Mouse (Mus musculus) megakaryocyte, embryonic 14.5 days (primary cell): Measurements from ENCODE around the gene Bik. TPM values are rescaled to one million over a fixed set of nuclear protein-coding genes. Genes with fewer than 3 reads are reported as not detected.

Experiments
- H3K27me3 ChIP-seq: replicated peaks from 2 replicates; pipeline ENCODE3; 2012; ENCODE audit warnings: inconsistent platforms
- H3K36me3 ChIP-seq: replicated peaks from 2 replicates; pipeline ENCODE3; 2012; ENCODE audit warnings: low read length, inconsistent platforms, mixed read lengths
- H3K4me1 ChIP-seq: 2 replicates; pipeline ENCODE4 v1.6.1; 2012; ENCODE audit warnings: inconsistent platforms
- H3K4me3 ChIP-seq: replicated peaks from 2 replicates; pipeline ENCODE3; 2012; ENCODE audit warnings: moderate library complexity, mild to moderate bottlenecking, inconsistent platforms
- H3K9me3 ChIP-seq: 2 replicates; pipeline ENCODE4 v1.6.1; 2012; ENCODE audit warnings: inconsistent platforms
- FLI1 ChIP-seq: IDR thresholded peaks from 2 replicates; pipeline ENCODE4 v1.6.1; 2012; ENCODE audit warnings: low read length, inconsistent platforms, mixed read lengths
- GATA1 ChIP-seq: IDR thresholded peaks from 3 replicates; pipeline ENCODE4 v1.6.1; 2012; ENCODE audit warnings: mixed read lengths, low read length, inconsistent platforms, borderline replicate concordance
- polyA plus RNA-seq: library from polyadenylated mRNA; stranded (reverse); fragments of >175 nt; gene quantifications from 2 replicates; pipeline ENCODE4 v1.2.3, GENCODE M21; 2012; ENCODE audit warnings: low replicate concordance; ENCODE audit not compliant: insufficient read depth

Gene Bik
- 3.1 and 3.5 TPM in 2 replicates for polyA plus RNA-seq

DNA sequence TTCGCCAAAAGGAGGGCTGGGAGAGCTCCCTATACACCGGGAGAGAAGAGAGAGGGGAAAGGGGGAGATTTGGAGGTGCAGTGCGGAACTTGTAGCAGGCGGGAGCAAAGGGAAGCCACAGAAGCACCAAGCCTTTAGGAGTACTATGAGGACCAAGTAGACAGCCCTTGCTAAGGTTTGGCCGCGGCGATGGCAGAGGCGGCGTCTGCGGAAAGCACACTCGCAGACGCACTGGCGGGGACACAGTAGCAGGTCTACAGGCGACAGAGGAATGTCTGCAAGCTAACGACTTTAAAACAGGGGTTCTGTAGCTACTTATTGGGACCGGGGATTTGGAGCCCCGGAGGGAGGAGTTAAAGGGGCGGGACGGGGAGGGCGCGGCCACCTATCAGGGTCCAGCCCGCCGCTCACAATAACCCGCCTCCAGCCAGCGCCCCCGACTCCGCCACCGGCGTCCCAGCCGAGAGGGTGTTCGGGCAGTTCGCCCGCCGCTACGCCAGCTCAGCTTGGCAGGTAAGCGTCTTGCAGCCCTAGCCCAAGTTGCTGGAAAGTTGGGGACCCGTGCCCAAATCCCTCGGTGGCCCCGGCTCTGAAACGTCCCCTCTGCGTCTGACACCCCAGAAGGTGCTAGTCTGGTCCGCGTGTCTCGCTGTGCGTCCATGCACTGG, at the start of gene Bik:
Bik (plus strand) TSS at position 439 of the 668 bp plus-strand sequence.
- TF ChIP-seq FLI1 (no peak), GATA1 (no peak)
- Histone ChIP-seq H3K4me3 (peak within 1 kb of the TSS; percentile 93), H3K9me3 (no peaks in the 10 kb centered on the region), H3K27me3 (peaks cover 88% of the 10 kb centered on the region), H3K36me3 (no peaks in the 10 kb centered on the region), H3K4me1 (peaks cover 74% of the 10 kb centered on the region)

DNA sequence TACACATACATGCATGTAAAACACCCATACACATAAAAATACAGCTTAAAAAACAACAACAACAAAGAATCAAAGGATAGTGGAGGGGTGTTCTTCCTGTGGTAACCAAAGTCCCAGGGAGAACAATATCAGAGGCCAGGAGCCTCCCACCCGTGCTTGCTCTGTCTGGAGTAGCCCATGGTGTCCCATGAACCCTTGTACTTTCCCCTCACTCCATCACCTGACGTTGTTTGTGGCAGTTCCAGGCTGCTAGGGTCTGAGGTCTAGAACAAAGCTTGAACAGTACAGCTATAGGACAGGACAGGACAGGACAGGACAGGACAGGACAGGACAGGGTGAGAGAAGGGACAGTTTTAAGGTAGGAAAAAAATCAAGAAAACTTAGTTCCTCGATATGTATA, 48.6 kb upstream of the Bik start:
- H3K4me1 ChIP-seq, result peaks cover 61% of the 10 kb centered on the region
- H3K9me3 ChIP-seq, result no peaks in the 10 kb centered on the region
- H3K36me3 ChIP-seq, result no peaks in the 10 kb centered on the region
- TF ChIP-seq GATA1, result no peak
- TF ChIP-seq FLI1, result no peak
- H3K4me3 ChIP-seq, result no peak overlapping the region
- peaks cover 29% of the 10 kb centered on the region for H3K27me3 ChIP-seq

DNA sequence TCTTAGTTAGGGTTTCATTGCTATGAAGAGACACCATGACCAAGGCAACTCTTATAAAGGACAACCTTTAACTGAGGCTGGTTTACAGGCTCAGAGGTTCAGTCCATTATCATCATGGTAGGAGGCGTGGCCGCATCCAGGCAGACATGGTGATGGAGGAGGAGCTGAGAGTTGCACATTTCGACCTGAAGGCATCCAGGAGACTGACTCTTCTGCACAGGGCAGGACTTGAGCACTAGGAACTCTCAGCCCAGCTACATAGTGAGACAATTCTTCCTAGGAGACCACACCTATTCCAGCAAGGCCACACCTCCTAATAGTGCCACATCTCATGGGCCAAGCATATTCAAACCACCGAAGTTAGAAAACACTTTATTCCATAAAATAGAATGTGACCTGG, 46.8 kb upstream of the Bik start:
- TF ChIP-seq GATA1 (no peak), FLI1 (no peak)
- H3K4me1 ChIP-seq, result peaks cover 48% of the 10 kb centered on the region
- H3K36me3 ChIP-seq, result peaks cover 5% of the 10 kb centered on the region
- no peaks in the 10 kb centered on the region for H3K9me3 ChIP-seq
- H3K27me3 ChIP-seq, result peaks cover 28% of the 10 kb centered on the region
- H3K4me3 ChIP-seq, result no peak overlapping the region

DNA sequence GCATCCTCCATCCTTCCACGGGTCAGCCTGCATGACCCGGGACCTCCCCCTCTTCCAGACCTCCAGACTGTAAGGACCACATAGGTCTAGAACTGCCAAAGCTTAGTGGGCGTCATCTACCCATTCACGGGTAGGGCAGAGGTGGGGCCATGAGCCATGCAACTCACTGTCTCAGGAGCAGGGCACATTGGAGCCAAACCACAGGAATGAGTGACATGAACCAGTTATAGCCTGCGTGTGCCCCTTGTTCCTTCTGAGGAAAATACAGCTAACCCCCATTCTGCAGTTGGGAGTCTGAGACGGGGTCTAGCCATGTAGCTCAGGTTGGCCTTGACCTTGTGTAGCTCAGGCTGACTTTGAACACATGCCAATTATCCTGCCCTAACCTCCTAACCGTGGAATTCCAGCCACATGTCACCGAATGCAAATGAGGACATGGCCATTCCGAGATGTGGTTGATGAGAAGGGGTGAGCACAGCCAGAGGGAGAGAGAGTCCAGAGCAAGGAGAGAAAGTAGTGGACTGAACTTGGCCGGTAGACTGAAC, 45.4 kb upstream of the Bik start:
- Histone ChIP-seq H3K9me3 (no peaks in the 10 kb centered on the region), H3K27me3 (peaks cover 27% of the 10 kb centered on the region), H3K4me3 (no peak overlapping the region), H3K4me1 (peaks cover 42% of the 10 kb centered on the region), H3K36me3 (peaks cover 8% of the 10 kb centered on the region)
- TF ChIP-seq FLI1 (no peak), GATA1 (no peak)

DNA sequence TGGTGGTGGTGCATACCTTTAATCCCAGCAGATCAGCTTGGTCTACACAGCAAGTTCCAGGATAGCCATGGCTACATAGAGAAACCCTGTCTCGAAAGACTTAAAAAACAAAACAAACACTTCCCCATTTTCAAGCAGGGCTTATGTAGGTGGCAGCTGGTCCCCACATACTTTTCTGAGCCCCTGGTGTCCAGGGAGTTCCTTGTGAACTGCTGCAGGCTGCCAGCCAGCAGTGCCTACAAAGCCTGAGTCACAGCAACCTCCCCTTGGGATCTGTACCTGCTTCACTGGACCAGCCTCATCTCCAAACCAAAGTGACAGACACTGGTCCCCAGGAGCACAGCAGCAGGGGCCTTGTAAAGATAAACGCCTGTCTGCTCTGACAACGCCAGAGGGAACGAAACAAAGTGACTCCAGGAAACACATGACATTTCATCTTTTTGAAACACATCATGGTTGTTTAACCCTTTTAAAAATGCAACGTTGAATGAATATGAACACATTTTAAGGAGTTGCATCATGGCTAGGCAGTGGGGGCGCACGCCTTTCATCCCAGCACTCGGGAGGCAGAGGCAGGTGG, 43.9 kb upstream of the Bik start:
- Histone ChIP-seq H3K27me3 (peaks cover 19% of the 10 kb centered on the region), H3K4me3 (peak overlapping the region; percentile 2), H3K4me1 (peaks cover 32% of the 10 kb centered on the region), H3K9me3 (no peaks in the 10 kb centered on the region), H3K36me3 (peaks cover 15% of the 10 kb centered on the region)
- no peak for TF ChIP-seq FLI1
- no peak for TF ChIP-seq GATA1

DNA sequence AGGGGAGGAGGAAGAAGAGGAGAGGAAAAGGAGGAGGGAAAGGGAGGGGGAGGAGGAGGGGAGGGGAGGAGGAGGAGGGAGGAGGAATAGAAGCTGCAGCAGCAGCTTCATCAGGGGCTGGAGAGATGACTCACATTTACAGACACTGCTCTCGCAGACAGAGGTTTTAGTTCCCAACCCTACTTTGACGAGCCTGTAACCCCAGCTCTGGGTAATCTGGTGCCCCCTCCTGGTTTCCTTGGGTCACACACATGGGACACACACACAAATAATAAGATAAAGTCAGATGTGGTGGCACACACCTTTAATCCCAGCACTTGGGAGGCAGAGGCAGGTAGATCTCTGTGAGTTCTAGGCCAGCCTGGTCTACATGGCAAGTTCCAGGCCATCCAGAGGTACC, 43.2 kb upstream of the Bik start:
- TF ChIP-seq FLI1 (no peak), GATA1 (no peak)
- Histone ChIP-seq H3K27me3 (peaks cover 13% of the 10 kb centered on the region), H3K9me3 (no peaks in the 10 kb centered on the region), H3K36me3 (peaks cover 17% of the 10 kb centered on the region), H3K4me3 (no peak overlapping the region), H3K4me1 (peaks cover 32% of the 10 kb centered on the region)

DNA sequence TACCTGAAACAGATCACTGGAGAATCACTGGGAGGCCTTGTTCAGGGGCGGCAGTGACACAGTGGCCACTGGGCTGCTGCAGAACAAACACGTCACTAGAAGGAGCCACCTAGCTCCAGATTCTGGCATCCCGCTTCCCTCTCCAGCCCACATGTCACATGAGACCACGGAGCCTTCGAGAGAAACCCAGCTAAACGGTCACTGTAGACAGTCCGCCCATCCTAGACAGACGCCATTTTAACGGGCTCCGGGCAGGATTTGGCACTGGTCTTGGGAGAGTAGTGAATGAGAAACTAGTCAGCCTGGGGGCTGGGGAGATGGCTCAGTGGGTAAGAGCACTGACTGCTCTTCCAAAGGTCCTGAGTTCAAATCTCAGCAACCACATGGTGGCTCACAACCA, 42.4 kb upstream of the Bik start:
- no peak for TF ChIP-seq FLI1
- TF ChIP-seq GATA1, result no peak
- Histone ChIP-seq H3K4me1 (peaks cover 32% of the 10 kb centered on the region), H3K4me3 (no peak overlapping the region), H3K36me3 (peaks cover 17% of the 10 kb centered on the region), H3K9me3 (no peaks in the 10 kb centered on the region), H3K27me3 (peaks cover 8% of the 10 kb centered on the region)

DNA sequence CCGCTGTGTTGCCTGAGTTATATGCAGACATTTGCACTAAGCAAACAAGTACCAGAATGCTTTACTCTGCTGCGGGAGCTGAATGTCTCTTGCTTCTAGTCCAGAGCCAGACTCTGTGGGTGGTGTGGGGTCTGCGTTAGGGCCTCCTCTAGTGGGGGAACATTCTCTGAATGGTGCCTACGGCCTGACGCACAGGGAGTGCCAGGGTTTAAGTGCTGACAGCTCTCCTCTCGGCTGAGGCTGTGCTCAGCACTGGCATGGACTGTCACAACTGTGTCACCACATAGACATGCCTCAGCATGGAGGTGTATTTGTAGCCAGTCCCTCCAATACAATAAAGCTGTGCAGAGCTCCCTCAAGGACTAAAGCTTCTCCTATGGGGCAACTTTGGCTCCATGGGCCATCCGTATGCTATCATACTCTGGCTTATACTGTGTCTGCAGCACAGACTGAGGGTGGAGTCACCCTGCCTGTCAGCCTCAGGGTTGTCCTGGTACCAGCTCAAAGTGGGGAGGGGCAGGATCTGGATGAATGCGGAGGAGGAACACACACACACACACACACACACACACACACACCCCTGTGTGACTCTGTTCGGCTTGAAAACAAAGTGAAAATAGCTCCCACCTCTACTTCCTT, 39.1 kb upstream of the Bik start:
- TF ChIP-seq FLI1 (no peak), GATA1 (no peak)
- no peak overlapping the region for H3K4me3 ChIP-seq
- peaks cover 39% of the 10 kb centered on the region for H3K36me3 ChIP-seq
- no peaks in the 10 kb centered on the region for H3K9me3 ChIP-seq
- peaks cover 13% of the 10 kb centered on the region for H3K4me1 ChIP-seq
- no peaks in the 10 kb centered on the region for H3K27me3 ChIP-seq

DNA sequence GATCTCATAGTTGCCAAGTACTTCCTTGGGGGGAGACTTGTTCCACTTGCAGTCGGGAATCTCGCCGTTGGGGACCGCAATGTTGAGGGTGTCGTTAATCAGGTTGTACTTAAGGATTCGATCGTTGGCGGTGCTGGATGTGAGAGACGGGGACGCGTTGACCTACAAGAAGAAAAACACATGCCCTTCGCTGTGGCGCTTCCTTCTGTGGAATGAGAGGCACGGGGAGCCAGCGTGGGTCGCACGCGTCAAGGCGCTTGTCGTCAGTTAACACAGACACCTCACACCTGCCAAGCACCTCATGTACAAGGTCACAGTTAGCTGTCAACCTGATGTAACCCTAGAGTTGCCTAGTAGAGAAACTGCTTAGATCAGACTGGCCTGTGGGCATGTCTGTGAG, 37.2 kb upstream of the Bik start:
- H3K27me3 ChIP-seq, result no peaks in the 10 kb centered on the region
- H3K9me3 ChIP-seq, result no peaks in the 10 kb centered on the region
- peaks cover 47% of the 10 kb centered on the region for H3K36me3 ChIP-seq
- TF ChIP-seq GATA1 (no peak), FLI1 (no peak)
- no peak overlapping the region for H3K4me3 ChIP-seq
- peaks cover 9% of the 10 kb centered on the region for H3K4me1 ChIP-seq

DNA sequence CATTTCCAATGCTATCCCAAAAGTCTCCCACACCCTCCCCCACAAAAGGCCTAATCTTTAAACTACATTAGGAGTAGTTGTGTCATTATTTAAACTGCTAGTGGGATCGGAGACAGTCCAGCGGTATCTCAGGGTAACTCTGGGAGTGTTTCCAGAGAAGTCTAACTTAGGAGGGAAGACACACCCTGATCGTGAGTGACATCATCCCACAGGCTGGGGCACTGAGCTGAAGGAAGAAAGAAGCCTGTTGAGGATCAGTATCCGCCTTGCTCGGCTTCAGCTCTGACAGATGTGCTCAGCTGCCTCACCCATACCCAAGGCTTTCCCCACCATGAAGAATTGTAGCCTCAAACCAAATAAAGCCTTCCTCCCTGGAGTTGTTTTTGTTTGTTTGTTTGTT, 34.8 kb upstream of the Bik start:
- H3K4me1 ChIP-seq, result peaks cover 24% of the 10 kb centered on the region
- peaks cover 3% of the 10 kb centered on the region for H3K27me3 ChIP-seq
- no peaks in the 10 kb centered on the region for H3K9me3 ChIP-seq
- peaks cover 61% of the 10 kb centered on the region for H3K36me3 ChIP-seq
- no peak overlapping the region for H3K4me3 ChIP-seq
- no peak for TF ChIP-seq FLI1
